Mouse (Mus musculus): ENCODE measurements around the gene Slc9a1.

DNA sequence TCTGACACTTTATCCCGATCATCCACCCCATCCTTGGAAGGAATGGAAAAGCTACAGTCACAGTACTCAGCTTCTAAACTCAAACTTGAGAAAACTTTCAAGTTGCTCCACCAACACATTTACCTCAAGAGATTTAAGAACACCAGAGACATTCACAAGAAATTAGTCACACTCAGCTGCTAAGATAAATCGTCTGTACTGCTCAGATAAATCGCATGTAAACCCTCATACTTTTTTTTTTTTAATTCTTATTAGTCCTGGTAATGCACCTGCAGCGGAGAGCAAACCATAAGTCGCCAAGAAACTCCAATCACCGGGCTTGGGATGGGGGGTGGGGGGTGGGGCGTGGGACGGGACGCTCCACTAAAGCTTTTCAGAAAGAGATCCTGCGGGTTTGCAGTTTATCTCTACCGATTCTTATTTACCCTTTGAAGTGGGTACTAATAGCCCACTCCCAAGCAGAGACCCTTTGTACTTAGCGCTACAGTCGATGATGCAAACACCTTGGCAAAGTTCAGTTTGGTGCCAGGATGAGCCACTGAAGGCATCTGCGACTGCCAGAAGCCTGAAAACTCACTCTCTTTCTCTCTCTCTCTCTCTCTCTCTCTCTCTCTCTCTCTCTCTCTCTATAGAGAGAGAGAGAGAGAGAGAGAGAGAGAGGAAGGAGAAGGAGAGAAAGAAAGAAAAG, 31.5 kb upstream of the Slc9a1 start:
- TF ChIP-seq POLR2A (IDR thresholded peaks at IDR 0.05; ENCODE audit: borderline replicate concordance, insufficient read depth, low read length) (no peak), CTCF (IDR thresholded peaks at IDR 0.05; ENCODE audit: borderline replicate concordance, insufficient read depth, low read depth, low read length) (no peak)
